Mouse (Mus musculus) heart, embryonic 11.5 days (tissue): Measurements from ENCODE around the gene Gm4553. TPM values are rescaled to one million over a fixed set of nuclear protein-coding genes. Genes with fewer than 3 reads are reported as not detected.
"Not testable (repeated sequence)": the region's sequence is repeated elsewhere in the genome, so short reads cannot be mapped to it uniquely, and the experiment has no call there.

Source experiments
- ATAC-seq: fragments of 200-750 bp; cut with Nextera tagmentation; replicated peaks from 2 replicates; pipeline ENCODE4 v1.8.0; 2017; ENCODE audit warnings: moderate library complexity; ENCODE audit not compliant: insufficient number of reproducible peaks, low FRiP score, low TSS enrichment
- H3K27ac ChIP-seq: fragments of 300-500 bp; sonication (generic); 2 replicates; pipeline ENCODE4 v1.5.1; 2014; ENCODE audit warnings: mild to moderate bottlenecking, low read depth, low read length
- H3K27me3 ChIP-seq: fragments of 300-500 bp; sonication (generic); 2 replicates; pipeline ENCODE4 v1.6.1; 2014; ENCODE audit warnings: mild to moderate bottlenecking, low read length, mixed read lengths; ENCODE audit not compliant: control insufficient read depth, insufficient read depth
- H3K36me3 ChIP-seq: fragments of 300-500 bp; sonication (generic); 2 replicates; pipeline ENCODE4 v1.6.1; 2014; ENCODE audit warnings: mild to moderate bottlenecking, low read length, moderate library complexity, mixed read lengths; ENCODE audit not compliant: control insufficient read depth, insufficient read depth
- H3K4me1 ChIP-seq: fragments of 300-500 bp; sonication (generic); 2 replicates; pipeline ENCODE4 v1.6.1; 2014; ENCODE audit warnings: low read length; ENCODE audit not compliant: control insufficient read depth, insufficient read depth
- H3K4me2 ChIP-seq: fragments of 300-500 bp; sonication (generic); 2 replicates; pipeline ENCODE4 v1.6.1; 2014; ENCODE audit warnings: mild to moderate bottlenecking, moderate library complexity
- H3K4me3 ChIP-seq: fragments of 300-500 bp; sonication (generic); 2 replicates; pipeline ENCODE4 v1.5.1; 2014; ENCODE audit warnings: low read depth, low read length
- H3K9ac ChIP-seq: fragments of 300-500 bp; sonication (generic); 2 replicates; pipeline ENCODE4 v1.6.1; 2014; ENCODE audit warnings: mild to moderate bottlenecking, low read depth, low read length, moderate library complexity
- H3K9me3 ChIP-seq: fragments of 300-500 bp; sonication (generic); replicated peaks from 2 replicates; pipeline ENCODE4 v1.6.1; 2016; ENCODE audit warnings: low read length; ENCODE audit not compliant: control insufficient read depth
- WGBS: fragments of 180-500 bp; shearing (Covaris S2); extraction: QIAGEN DNeasy Blood & Tissue Kit; methylation state at CpG from one replicate; pipeline ENCODE4 v1.1.7; 2014; ENCODE audit not compliant: insufficient replicate concordance; 5-methylcytosine and 5-hydroxymethylcytosine counted together
- polyA plus RNA-seq: library from polyadenylated mRNA; unstranded; fragments of >200 nt; fragmentation: Nextera tagmentation; extraction: Ambion mirVana; gene quantifications from 2 replicates; pipeline ENCODE4 v1.2.1, GENCODE M21; 2014

Gene Gm4553
- polyA plus RNA-seq, 1 experiment from 2014 or later: not detected

DNA sequence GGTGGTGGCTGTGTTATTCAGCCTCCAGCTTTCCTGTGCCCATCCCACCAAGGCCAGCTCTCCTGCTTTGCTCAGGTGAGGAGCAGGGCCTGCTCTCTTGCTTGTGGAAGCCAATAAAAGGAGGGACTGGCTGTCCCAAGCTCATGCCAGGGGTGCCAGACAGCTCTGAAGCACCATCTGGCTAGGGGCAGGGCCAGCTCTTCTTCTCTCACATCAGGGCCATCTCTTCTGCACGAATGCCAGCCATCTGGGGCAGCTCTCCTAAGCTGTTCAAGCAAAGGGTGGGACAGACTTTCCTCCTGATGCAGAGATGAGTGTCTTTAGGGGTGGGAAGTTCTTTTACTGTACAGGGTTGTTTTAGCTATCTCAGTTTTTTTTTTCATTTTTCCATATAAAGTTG is 15.5 kb upstream of the Gm4553 start:
- WGBS: 27% methylated on average over 1 of the region's 1 CpGs
- no peaks in the 10 kb centered on the region for H3K9me3 ChIP-seq
- no peak for ATAC-seq
- H3K4me2 ChIP-seq: no peak overlapping the region
- H3K36me3 ChIP-seq: no peaks in the 10 kb centered on the region
- H3K27me3 ChIP-seq: no peaks in the 10 kb centered on the region
- no peak overlapping the region for H3K27ac ChIP-seq
- no peaks in the 10 kb centered on the region for H3K4me1 ChIP-seq
- H3K9ac ChIP-seq: no peak overlapping the region
- H3K4me3 ChIP-seq: no peak overlapping the region

DNA sequence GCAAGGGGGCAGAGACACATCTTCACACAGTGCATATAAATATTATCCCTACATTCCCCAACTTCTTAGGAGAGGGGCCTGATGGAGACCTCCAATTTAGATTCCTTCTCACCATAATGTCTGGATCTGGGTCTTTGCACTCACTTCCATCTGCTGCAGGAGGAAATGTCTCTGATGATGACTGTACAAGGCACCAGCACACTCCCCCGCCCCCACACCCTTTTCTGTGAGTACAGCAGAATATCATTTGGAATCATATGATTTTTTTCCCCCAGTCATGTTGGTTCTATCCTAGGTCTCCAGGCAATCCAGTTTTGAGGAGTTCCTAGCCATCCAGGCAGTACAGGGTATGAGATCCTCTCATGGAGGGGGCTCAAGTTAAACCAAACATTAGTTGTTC is 13.1 kb upstream of the Gm4553 start:
- Histone ChIP-seq H3K9me3 (no peaks in the 10 kb centered on the region), H3K4me2 (no peak overlapping the region), H3K27ac (no peak overlapping the region), H3K4me1 (no peaks in the 10 kb centered on the region), H3K4me3 (no peak overlapping the region), H3K27me3 (no peaks in the 10 kb centered on the region), H3K36me3 (no peaks in the 10 kb centered on the region), H3K9ac (no peak overlapping the region)
- no peak for ATAC-seq
- WGBS: 75% methylated on average over 1 of the region's 1 CpGs

GRCm38 (mm10) chr7:142175905-142176304 is 10.4 kb upstream of the Gm4553 start, which contains the start of gene Krtap5-2:
Gene Krtap5-2, minus strand, starts transcription at chr7:142176005.
- H3K27me3 ChIP-seq, H3K36me3 ChIP-seq, H3K4me2 ChIP-seq, H3K9me3 ChIP-seq, H3K27ac ChIP-seq, H3K4me3 ChIP-seq, H3K4me1 ChIP-seq, ATAC-seq, H3K9ac ChIP-seq: not testable (repeated sequence)

GRCm38 (mm10) chr7:142169836-142170235 is 4.3 kb upstream of the Gm4553 start:
- Histone ChIP-seq H3K27ac (no peak overlapping the region), H3K36me3 (no peaks in the 10 kb centered on the region), H3K9ac (no peak overlapping the region), H3K4me1 (no peaks in the 10 kb centered on the region), H3K4me2 (no peak overlapping the region), H3K27me3 (no peaks in the 10 kb centered on the region), H3K4me3 (no peak overlapping the region), H3K9me3 (no peaks in the 10 kb centered on the region)
- 42% methylated on average over 3 of the region's 3 CpGs for WGBS
- no peak for ATAC-seq

DNA sequence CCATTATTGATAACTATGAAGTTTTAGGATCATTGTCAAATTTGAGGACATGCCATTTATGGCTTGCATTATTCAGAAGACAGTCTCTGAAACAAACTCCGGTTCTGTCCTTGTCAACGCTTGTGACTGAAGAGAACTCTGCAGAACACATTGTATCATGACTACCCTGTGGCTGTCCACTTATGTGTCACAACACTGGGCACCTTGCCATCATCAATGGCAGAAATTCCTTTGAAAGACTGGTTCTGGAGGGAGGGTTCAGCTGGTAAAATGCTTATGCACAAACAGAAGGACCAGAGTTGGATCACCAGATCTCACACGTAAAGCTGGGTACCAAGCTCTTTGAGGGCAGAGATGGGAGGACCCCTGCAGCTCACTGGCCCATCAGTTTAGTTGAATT is 6.2 kb downstream of the Gm4553 start:
- WGBS: 85% methylated on average over 3 of the region's 3 CpGs
- Histone ChIP-seq H3K4me3 (no peak overlapping the region), H3K4me2 (no peak overlapping the region), H3K9ac (no peak overlapping the region), H3K27me3 (0 out of 2 replicates have a peak, but pooled peaks cover 2% of the 10 kb centered on the region), H3K36me3 (no peaks in the 10 kb centered on the region), H3K4me1 (no peaks in the 10 kb centered on the region), H3K27ac (no peak overlapping the region), H3K9me3 (no peaks in the 10 kb centered on the region)
- ATAC-seq: no peak

GRCm38 (mm10) chr7:142157013-142157412 is 8.5 kb downstream of the Gm4553 start, which contains the start of gene Gm29735:
Gene Gm29735, minus strand, starts transcription at chr7:142157113.
- not testable (repeated sequence) for H3K27ac ChIP-seq, H3K4me2 ChIP-seq, H3K4me3 ChIP-seq, H3K36me3 ChIP-seq, H3K27me3 ChIP-seq, H3K9me3 ChIP-seq, H3K4me1 ChIP-seq, ATAC-seq, H3K9ac ChIP-seq
- 30% methylated on average over 2 of the region's 2 CpGs for WGBS

DNA sequence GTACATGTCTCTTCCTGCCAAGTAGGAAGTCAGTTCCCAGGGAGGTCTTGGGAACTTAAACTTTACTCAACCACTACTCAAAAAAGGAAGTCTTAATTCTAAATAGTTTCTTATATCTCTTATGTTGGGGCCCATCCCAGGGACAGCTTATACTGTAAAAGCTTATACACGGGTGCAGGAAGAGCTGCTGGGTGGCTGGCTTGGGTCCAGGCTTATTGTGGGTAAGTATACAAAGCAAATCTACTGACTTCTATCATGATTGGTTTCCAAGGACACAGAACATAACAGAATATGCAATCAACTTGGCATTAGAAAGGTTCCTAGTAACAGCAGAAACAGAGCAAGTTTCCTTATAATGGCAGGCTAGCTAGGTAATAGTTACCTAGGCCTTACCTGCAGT is 10.2 kb downstream of the Gm4553 start:
- WGBS: 76% methylated on average over 1 of the region's 1 CpGs
- H3K9ac ChIP-seq: no peak overlapping the region
- H3K4me3 ChIP-seq: no peak overlapping the region
- H3K4me2 ChIP-seq: no peak overlapping the region
- ATAC-seq: no peak
- H3K9me3 ChIP-seq: no peaks in the 10 kb centered on the region
- H3K27me3 ChIP-seq: 0 out of 2 replicates have a peak, but pooled peaks cover under 1% of the 10 kb centered on the region
- H3K27ac ChIP-seq: no peak overlapping the region
- H3K36me3 ChIP-seq: no peaks in the 10 kb centered on the region
- H3K4me1 ChIP-seq: no peaks in the 10 kb centered on the region

DNA sequence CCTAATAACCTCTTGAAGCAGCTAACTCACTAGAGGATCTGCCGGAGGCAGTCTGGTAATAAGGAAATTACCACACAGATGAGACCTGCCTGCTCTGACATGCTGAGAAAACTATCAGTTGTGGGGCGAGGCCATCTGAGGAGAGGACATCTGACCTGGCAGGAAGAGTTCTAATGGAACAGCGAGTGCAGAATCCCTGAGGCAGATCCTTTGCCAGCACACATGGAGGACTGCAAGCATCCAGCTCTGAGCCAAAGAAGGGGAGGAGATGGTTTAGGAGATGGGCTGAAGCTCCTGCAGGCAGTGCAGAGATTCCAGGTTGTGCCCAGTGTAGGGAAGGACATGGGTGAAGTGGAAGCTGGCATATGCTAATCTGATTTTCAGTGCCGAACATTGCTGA is 13.3 kb downstream of the Gm4553 start:
- Histone ChIP-seq H3K9ac (no peak overlapping the region), H3K4me1 (no peaks in the 10 kb centered on the region), H3K27me3 (no peaks in the 10 kb centered on the region), H3K9me3 (no peaks in the 10 kb centered on the region), H3K27ac (no peak overlapping the region), H3K4me3 (no peak overlapping the region), H3K36me3 (no peaks in the 10 kb centered on the region), H3K4me2 (no peak overlapping the region)
- no peak for ATAC-seq
- WGBS: 68% methylated on average over 4 of the region's 4 CpGs

DNA sequence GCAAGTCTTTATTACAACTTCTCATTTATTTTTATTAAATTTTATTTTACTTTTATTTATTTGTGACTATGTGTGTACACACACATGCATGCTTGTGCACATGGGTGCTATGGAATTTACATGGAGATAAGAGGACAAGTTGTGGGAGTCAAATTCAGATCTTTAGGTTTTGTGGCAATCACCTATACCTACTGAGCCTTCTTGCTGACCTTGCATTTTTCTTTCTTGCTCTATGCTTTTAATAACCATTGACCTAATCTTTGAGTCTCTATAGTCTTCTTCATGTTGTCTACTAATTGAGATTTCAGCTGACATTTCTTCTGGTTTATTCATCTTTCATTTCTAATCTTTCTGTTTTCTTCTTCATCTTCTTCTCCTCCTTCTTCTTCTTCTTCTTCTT is 16.9 kb downstream of the Gm4553 start:
- H3K4me2 ChIP-seq: no peak overlapping the region
- ATAC-seq: no peak

More for the DNA sequence above, 16.9 kb downstream of the Gm4553 start:
- H3K27ac ChIP-seq: no peak overlapping the region
- H3K4me3 ChIP-seq: no peak overlapping the region
- no peaks in the 10 kb centered on the region; the same call in 1 of the 2 replicates for H3K27me3 ChIP-seq
- H3K9me3 ChIP-seq: no peaks in the 10 kb centered on the region
- no peak overlapping the region for H3K9ac ChIP-seq
- H3K36me3 ChIP-seq: no peaks in the 10 kb centered on the region
- H3K4me1 ChIP-seq: no peaks in the 10 kb centered on the region
